Mouse (Mus musculus): ENCODE data around the gene Gm4952. TPM values are rescaled to one million over a fixed set of nuclear protein-coding genes. Genes with fewer than 3 reads are reported as not detected.

The Gm4952 gene
- polyA plus RNA-seq, 1 experiment from 2014 or later, result not detected

Other genes starting within 250 kb of the Gm4952 start
- not detected in 2 replicates for gene Olfr1440, start 212.7 kb upstream of the Gm4952 start, polyA plus RNA-seq (2015; fragmentation: Nextera tagmentation; extraction: Ambion mirVana)
- not detected in 2 replicates for gene Olfr1441, start 182.5 kb upstream of the Gm4952 start, polyA plus RNA-seq (2015; fragmentation: Nextera tagmentation; extraction: Ambion mirVana)
- gene Pfpl, start 172.1 kb upstream of the Gm4952 start, polyA plus RNA-seq (2015; fragmentation: Nextera tagmentation; extraction: Ambion mirVana), result not detected in 2 replicates
- gene Mpeg1, start 139.2 kb upstream of the Gm4952 start, polyA plus RNA-seq (2015; fragmentation: Nextera tagmentation; extraction: Ambion mirVana), result 0.37 and 0.41 TPM in 2 replicates
- gene Dtx4, start 98.5 kb upstream of the Gm4952 start, polyA plus RNA-seq (2015; fragmentation: Nextera tagmentation; extraction: Ambion mirVana), result 2.6 and 3.2 TPM in 2 replicates
- 15.2 and 20.5 TPM in 2 replicates for gene Fam111a, start 54.2 kb upstream of the Gm4952 start, polyA plus RNA-seq (2015; fragmentation: Nextera tagmentation; extraction: Ambion mirVana)
- not detected in 2 replicates for gene Glyat, start 33.3 kb downstream of the Gm4952 start, polyA plus RNA-seq (2015; fragmentation: Nextera tagmentation; extraction: Ambion mirVana)
- not detected in 2 replicates for gene Olfr1442, start 70.5 kb downstream of the Gm4952 start, polyA plus RNA-seq (2015; fragmentation: Nextera tagmentation; extraction: Ambion mirVana)
- gene Olfr1443, start 78.1 kb downstream of the Gm4952 start, polyA plus RNA-seq (2015; fragmentation: Nextera tagmentation; extraction: Ambion mirVana), result not detected in 2 replicates
- gene Keg1, start 95.8 kb downstream of the Gm4952 start, polyA plus RNA-seq (2015; fragmentation: Nextera tagmentation; extraction: Ambion mirVana), result not detected in 2 replicates
- gene Cntf, start 165.7 kb downstream of the Gm4952 start, polyA plus RNA-seq (2015; fragmentation: Nextera tagmentation; extraction: Ambion mirVana), result 1.0 TPM in 2 replicates
- gene Zfp91, start 196.2 kb downstream of the Gm4952 start, polyA plus RNA-seq (2015; fragmentation: Nextera tagmentation; extraction: Ambion mirVana), result 9.9 and 10.5 TPM in 2 replicates
- gene Lpxn, start 196.2 kb downstream of the Gm4952 start, polyA plus RNA-seq (2015; fragmentation: Nextera tagmentation; extraction: Ambion mirVana), result 2.5 and 4.9 TPM in 2 replicates
- not detected in 2 replicates for gene Gm5244, start 246.7 kb downstream of the Gm4952 start, polyA plus RNA-seq (2015; fragmentation: Nextera tagmentation; extraction: Ambion mirVana)